Mouse (Mus musculus): ENCODE measurements around the gene Mthfd2l. TPM values are rescaled to one million over a fixed set of nuclear protein-coding genes. Genes with fewer than 3 reads are reported as not detected.

Gene Mthfd2l
- polyA plus RNA-seq, 1 experiment, result 21.9 TPM

DNA sequence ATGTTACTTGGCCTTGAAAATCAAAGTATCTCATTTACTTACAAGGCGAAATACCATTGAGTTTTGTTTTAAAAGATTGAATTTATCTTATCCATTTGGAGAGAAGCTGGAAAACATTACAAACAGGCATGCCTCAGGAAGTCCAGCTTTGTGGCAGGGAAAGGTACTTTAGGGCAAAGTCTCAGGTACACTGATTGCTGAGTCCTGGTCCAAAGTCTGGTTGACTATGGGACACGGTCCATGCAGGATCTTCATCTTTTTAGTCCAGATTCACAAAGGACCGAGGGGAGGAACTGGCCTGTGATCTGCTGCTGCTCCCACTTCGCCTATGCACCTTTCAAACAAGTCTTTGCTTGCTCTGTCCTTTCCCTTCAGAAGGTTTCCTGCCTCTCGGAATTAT is 31.6 kb upstream of the Mthfd2l start:
- TF ChIP-seq POLR2A (IDR thresholded peaks at IDR 0.05; ENCODE audit: borderline replicate concordance, extremely low read depth, low read depth, low read length) (no peak), CTCF (IDR thresholded peaks at IDR 0.05; ENCODE audit: insufficient read depth, low read length) (no peak)
- 84% methylated on average over 5 of the region's 5 CpGs for WGBS

DNA sequence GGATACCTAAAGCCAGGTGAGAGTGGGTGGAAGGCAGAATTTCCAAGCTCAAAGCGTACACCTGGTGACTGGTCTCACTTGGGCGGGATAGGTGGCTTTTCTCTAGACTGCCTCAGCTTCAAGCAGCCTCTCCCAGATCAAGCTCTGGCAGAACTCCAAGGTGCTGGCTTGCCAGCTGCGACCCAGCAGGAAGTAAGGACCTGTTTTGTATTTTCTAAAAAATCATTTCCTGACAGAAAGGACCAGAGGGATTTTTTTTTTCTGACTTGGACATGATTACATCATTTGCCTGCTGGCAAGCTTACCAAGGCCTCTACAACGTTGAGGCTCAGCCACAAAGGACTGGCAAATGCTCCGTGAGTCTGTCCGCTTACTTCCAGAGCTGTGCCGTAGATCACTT is 30.8 kb upstream of the Mthfd2l start:
- Histone ChIP-seq H3K4me3 (replicated peaks; ENCODE audit: extremely low read depth, low read depth, low read length) (no peak overlapping the region), H3K4me1 (ENCODE audit: control insufficient read depth, insufficient read depth, low read length) (no peaks in the 10 kb centered on the region; the same call in 1 of the 2 replicates)
- TF ChIP-seq POLR2A (IDR thresholded peaks at IDR 0.05; ENCODE audit: borderline replicate concordance, extremely low read depth, low read depth, low read length) (no peak), CTCF (IDR thresholded peaks at IDR 0.05; ENCODE audit: insufficient read depth, low read length) (no peak)
- WGBS, result 22% methylated on average over 7 of the region's 7 CpGs
- DNase-seq, result peak; percentile 40

More for the DNA sequence above, 31.6 kb upstream of the Mthfd2l start:
- Histone ChIP-seq H3K4me1 (ENCODE audit: control insufficient read depth, insufficient read depth, low read length) (no peaks in the 10 kb centered on the region; the same call in 1 of the 2 replicates), H3K4me3 (replicated peaks; ENCODE audit: extremely low read depth, low read depth, low read length) (no peak overlapping the region)
- DNase-seq, result no peak

DNA sequence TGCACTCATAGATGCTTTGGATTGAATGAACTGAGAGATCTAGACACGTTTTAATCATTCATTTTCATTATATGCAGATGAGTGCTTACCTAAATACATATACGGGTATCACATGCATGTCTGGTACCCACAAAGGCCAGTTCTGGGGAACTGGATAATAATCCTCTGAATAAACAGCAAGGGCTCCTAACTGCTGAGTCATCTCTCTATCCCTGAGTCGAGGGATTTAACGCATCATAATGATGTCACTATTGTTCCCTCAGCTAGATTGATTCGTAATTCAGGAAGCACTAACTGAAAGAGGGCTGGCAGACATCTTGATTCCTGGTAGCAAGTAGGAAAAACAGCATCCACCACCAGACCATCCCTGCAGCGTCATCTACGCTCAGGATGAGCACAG is 30.2 kb upstream of the Mthfd2l start:
- Histone ChIP-seq H3K4me3 (replicated peaks; ENCODE audit: extremely low read depth, low read depth, low read length) (no peak overlapping the region), H3K4me1 (ENCODE audit: control insufficient read depth, insufficient read depth, low read length) (no peaks in the 10 kb centered on the region; the same call in 1 of the 2 replicates)
- TF ChIP-seq CTCF (IDR thresholded peaks at IDR 0.05; ENCODE audit: insufficient read depth, low read length), result no peak
- TF ChIP-seq POLR2A (IDR thresholded peaks at IDR 0.05; ENCODE audit: borderline replicate concordance, extremely low read depth, low read depth, low read length), result no peak
- 65% methylated on average over 7 of the region's 7 CpGs for WGBS
- no peak for DNase-seq

DNA sequence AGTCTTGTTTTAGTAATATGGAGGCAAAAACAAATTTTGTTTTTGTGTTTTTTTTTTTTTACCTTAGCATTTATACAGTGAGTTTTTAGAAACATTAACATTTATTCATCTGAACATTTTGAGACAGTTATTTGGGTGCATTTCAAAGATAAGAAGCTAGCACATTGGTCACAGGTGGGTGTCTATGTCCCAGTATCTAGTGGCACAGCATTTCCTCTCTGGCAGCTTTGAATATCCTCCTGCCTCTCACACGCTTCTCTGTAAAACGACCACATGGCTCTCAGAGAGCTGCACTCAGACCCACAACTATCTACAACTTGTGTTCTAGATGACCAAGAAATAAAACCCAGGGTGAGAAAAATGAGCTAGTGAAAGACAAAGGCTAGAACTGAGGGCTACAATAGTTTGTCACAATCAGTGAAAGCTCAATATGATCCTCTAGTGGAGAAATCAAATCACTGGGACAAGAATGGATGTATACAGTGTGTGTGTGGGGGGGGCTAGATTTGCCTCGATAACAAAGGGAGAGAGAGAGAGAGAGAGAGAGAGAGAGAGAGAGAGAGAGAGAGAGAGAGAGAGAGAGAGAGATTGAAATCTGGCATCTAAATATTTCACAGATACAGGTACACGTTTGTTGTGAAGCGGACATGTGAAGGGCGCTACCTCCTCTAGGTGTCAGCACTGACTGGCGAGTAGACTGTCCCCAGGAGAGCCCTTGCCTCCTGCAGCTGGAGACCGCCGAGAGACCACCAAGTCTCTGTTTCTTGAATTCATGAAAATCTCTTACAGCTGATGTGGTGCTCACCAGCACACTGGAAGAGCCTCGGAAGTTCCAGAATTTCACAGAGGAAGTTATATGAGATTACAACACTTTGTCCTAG is 28.3 kb upstream of the Mthfd2l start:
- WGBS, result 10% methylated on average over 10 of the region's 10 CpGs
- peak; percentile 33; the same call in 1 of the 2 replicates for TF ChIP-seq CTCF (IDR thresholded peaks at IDR 0.05; ENCODE audit: insufficient read depth, low read length)
- TF ChIP-seq POLR2A (IDR thresholded peaks at IDR 0.05; ENCODE audit: borderline replicate concordance, extremely low read depth, low read depth, low read length), result no peak
- no peak for DNase-seq
- H3K4me1 ChIP-seq (ENCODE audit: control insufficient read depth, insufficient read depth, low read length), result no peaks in the 10 kb centered on the region; the same call in 1 of the 2 replicates
- no peak overlapping the region for H3K4me3 ChIP-seq (replicated peaks; ENCODE audit: extremely low read depth, low read depth, low read length)

DNA sequence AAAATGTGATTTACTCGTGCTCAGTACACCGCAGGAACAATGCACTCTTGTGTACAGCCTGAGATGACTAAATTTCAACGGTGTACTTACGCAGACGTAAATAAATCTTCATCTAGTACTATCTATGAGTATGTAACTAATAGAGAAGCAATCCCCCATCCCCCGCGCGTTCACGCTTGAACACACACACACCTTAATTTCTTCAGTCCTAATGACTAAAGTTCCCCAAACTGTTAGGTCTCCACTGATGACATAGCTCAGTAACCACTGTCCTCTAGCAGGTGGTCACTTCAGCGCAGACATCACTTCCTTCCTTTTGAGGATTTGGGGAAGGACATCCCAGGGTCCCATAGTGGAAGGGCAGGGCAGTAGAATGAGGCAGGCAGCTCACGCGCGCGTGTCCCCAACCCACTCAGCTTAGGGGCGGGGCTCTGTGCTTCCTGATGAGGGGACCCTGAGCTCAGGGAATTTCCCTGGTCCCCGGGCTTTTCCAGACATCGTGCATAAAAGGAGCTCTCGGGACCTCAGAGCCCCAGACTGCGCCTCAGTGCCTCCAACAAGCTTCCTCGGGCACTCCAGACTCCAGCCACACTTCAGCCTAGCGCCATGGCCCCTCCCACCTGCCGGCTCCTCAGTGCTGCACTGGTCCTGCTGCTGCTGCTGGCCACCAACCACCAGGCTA is 27.4 kb upstream of the Mthfd2l start, which contains the start of gene Cxcl2:
Gene Cxcl2 (plus strand): TSS at position 533 of the 682 bp plus-strand sequence.
- H3K4me3 ChIP-seq (replicated peaks; ENCODE audit: extremely low read depth, low read depth, low read length), result peak within 1 kb of the TSS; percentile 24
- DNase-seq, result peak; percentile 17
- WGBS, result 6% methylated on average over 22 of the region's 22 CpGs
- no peaks in the 10 kb centered on the region; the same call in 1 of the 2 replicates for H3K4me1 ChIP-seq (ENCODE audit: control insufficient read depth, insufficient read depth, low read length)
- no peak for TF ChIP-seq POLR2A (IDR thresholded peaks at IDR 0.05; ENCODE audit: borderline replicate concordance, extremely low read depth, low read depth, low read length)
- no peak for TF ChIP-seq CTCF (IDR thresholded peaks at IDR 0.05; ENCODE audit: insufficient read depth, low read length)

DNA sequence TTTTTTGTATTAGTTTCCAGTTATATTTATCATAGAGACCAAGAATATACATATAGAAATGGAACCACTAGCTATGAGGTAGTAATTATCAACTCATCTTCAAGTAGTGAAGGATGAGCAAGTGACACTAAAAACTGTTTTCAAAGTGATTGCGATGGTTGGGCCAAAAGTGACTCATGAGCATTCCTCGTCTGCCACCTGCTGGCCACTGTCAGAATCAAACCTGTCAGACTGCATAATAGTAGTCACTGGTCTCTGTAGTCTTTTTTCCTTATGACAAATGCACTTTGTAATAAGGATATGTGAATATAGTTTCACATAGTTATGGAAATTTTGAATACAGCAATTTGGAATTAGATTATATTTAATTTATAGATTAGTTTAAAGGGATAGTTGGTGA is 21.9 kb upstream of the Mthfd2l start:
- 0% methylated on average over 2 of the region's 2 CpGs for WGBS
- TF ChIP-seq POLR2A (IDR thresholded peaks at IDR 0.05; ENCODE audit: borderline replicate concordance, extremely low read depth, low read depth, low read length) (no peak), CTCF (IDR thresholded peaks at IDR 0.05; ENCODE audit: insufficient read depth, low read length) (peak; percentile 94)
- no peaks in the 10 kb centered on the region for H3K4me1 ChIP-seq (ENCODE audit: control insufficient read depth, insufficient read depth, low read length)
- H3K4me3 ChIP-seq (replicated peaks; ENCODE audit: extremely low read depth, low read depth, low read length), result no peak overlapping the region
- peak; percentile 48 for DNase-seq

GRCm38 (mm10) chr5:90919495-90919894 is 11.4 kb upstream of the Mthfd2l start:
- Histone ChIP-seq H3K4me1 (ENCODE audit: control insufficient read depth, insufficient read depth, low read length) (no peaks in the 10 kb centered on the region), H3K4me3 (replicated peaks; ENCODE audit: extremely low read depth, low read depth, low read length) (no peak overlapping the region)
- WGBS, result 69% methylated on average over 2 of the region's 2 CpGs
- DNase-seq, result no peak
- TF ChIP-seq POLR2A (IDR thresholded peaks at IDR 0.05; ENCODE audit: borderline replicate concordance, extremely low read depth, low read depth, low read length) (no peak), CTCF (IDR thresholded peaks at IDR 0.05; ENCODE audit: insufficient read depth, low read length) (no peak)

GRCm38 (mm10) chr5:90922958-90923357 is 8.0 kb upstream of the Mthfd2l start:
- 82% methylated on average over 4 of the region's 4 CpGs for WGBS
- H3K4me1 ChIP-seq (ENCODE audit: control insufficient read depth, insufficient read depth, low read length), result no peaks in the 10 kb centered on the region
- DNase-seq, result no peak
- H3K4me3 ChIP-seq (replicated peaks; ENCODE audit: extremely low read depth, low read depth, low read length), result no peak overlapping the region
- no peak for TF ChIP-seq POLR2A (IDR thresholded peaks at IDR 0.05; ENCODE audit: borderline replicate concordance, extremely low read depth, low read depth, low read length)
- TF ChIP-seq CTCF (IDR thresholded peaks at IDR 0.05; ENCODE audit: insufficient read depth, low read length), result no peak

GRCm38 (mm10) chr5:90930546-90930945 is 371 bp upstream of the Mthfd2l start:
- no peak for DNase-seq
- WGBS, result 27% methylated on average over 2 of the region's 2 CpGs
- Histone ChIP-seq H3K4me1 (ENCODE audit: control insufficient read depth, insufficient read depth, low read length) (peaks cover 10% of the 10 kb centered on the region), H3K4me3 (replicated peaks; ENCODE audit: extremely low read depth, low read depth, low read length) (peak overlapping the region; percentile 95)
- no peak for TF ChIP-seq POLR2A (IDR thresholded peaks at IDR 0.05; ENCODE audit: borderline replicate concordance, extremely low read depth, low read depth, low read length)
- no peak for TF ChIP-seq CTCF (IDR thresholded peaks at IDR 0.05; ENCODE audit: insufficient read depth, low read length)
